Mouse (Mus musculus) heart, embryonic 15.5 days (tissue): ENCODE measurements around the gene P2rx3. TPM values are rescaled to one million over a fixed set of nuclear protein-coding genes. Genes with fewer than 3 reads are reported as not detected.

Experiments used
- ATAC-seq: fragments of 200-750 bp; cut with Nextera tagmentation; replicated peaks from 2 replicates; pipeline ENCODE4 v1.8.0; 2017; ENCODE audit warnings: low read depth, moderate TSS enrichment; ENCODE audit not compliant: insufficient number of reproducible peaks, insufficient read depth, low FRiP score
- H3K27ac ChIP-seq: fragments of 300-500 bp; sonication (generic); 2 replicates; pipeline ENCODE4 v1.5.1; 2015; ENCODE audit warnings: mild to moderate bottlenecking, inconsistent platforms
- H3K27me3 ChIP-seq: fragments of 300-500 bp; sonication (generic); 2 replicates; pipeline ENCODE4 v1.6.1; 2015; ENCODE audit warnings: inconsistent platforms
- H3K36me3 ChIP-seq: fragments of 300-500 bp; sonication (generic); 2 replicates; pipeline ENCODE4 v1.6.1; 2015; ENCODE audit warnings: mild to moderate bottlenecking, inconsistent platforms
- H3K4me1 ChIP-seq: fragments of 300-500 bp; sonication (generic); replicated peaks from 2 replicates; pipeline ENCODE4 v1.6.1; 2015; ENCODE audit warnings: inconsistent platforms
- H3K4me2 ChIP-seq: fragments of 300-500 bp; sonication (generic); 2 replicates; pipeline ENCODE4 v1.6.1; 2015; ENCODE audit warnings: inconsistent platforms, mild to moderate bottlenecking, moderate library complexity
- H3K4me3 ChIP-seq: fragments of 300-500 bp; sonication (generic); 2 replicates; pipeline ENCODE4 v1.5.1; 2015; ENCODE audit warnings: mild to moderate bottlenecking, inconsistent platforms
- H3K9ac ChIP-seq: fragments of 300-500 bp; sonication (generic); 2 replicates; pipeline ENCODE4 v1.6.1; 2015; ENCODE audit warnings: mild to moderate bottlenecking, inconsistent platforms
- H3K9me3 ChIP-seq: fragments of 300-500 bp; sonication (generic); replicated peaks from 2 replicates; pipeline ENCODE4 v1.6.1; 2016; ENCODE audit warnings: inconsistent platforms
- WGBS: fragments of 180-500 bp; shearing (Covaris S2); methylation state at CpG from one replicate; pipeline ENCODE4 v1.1.7; 2015; ENCODE audit warnings: mixed read lengths; 5-methylcytosine and 5-hydroxymethylcytosine counted together
- polyA plus RNA-seq: library from polyadenylated mRNA; unstranded; fragments of >200 nt; fragmentation: Nextera tagmentation; extraction: Ambion mirVana; gene quantifications from 2 replicates; pipeline ENCODE4 v1.2.1, GENCODE M21; 2015

The P2rx3 gene
- polyA plus RNA-seq, 1 experiment from 2014 or later, result 0.33 TPM

DNA sequence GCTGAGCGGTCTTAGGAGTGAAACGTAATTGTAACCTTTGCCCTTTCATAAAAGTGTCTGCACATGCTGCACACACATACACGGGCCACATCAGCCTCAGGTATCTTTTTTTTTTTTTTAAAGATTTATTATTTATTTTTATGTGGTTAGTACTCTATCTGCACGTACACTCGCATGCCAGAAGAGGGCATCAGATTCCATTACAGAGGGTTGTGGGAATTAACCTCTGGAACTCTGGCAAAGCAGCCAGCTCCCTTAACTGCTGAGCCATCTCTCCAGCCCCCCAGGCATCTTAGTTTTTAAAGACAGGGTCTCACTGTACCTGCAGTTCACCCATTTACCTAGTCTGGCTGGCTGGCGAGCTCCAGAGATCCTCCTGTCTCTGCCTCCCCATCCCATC is 22.4 kb upstream of the P2rx3 start:
- H3K4me3 ChIP-seq, result no peak overlapping the region
- H3K27ac ChIP-seq, result 0 out of 2 replicates have a peak overlapping the region, but pooled peaks have one; percentile 51
- peaks cover 51% of the 10 kb centered on the region for H3K36me3 ChIP-seq
- no peaks in the 10 kb centered on the region for H3K9me3 ChIP-seq
- no peak for ATAC-seq
- 91% methylated on average over 6 of the region's 6 CpGs for WGBS
- H3K9ac ChIP-seq, result no peak overlapping the region
- H3K4me1 ChIP-seq, result peaks cover 25% of the 10 kb centered on the region
- no peaks in the 10 kb centered on the region for H3K27me3 ChIP-seq
- no peak overlapping the region for H3K4me2 ChIP-seq

GRCm38 (mm10) chr2:85056711-85057110 is 19.4 kb upstream of the P2rx3 start:
- WGBS, result 56% methylated on average over 5 of the region's 5 CpGs
- no peak overlapping the region for H3K9ac ChIP-seq
- H3K4me2 ChIP-seq, result no peak overlapping the region
- H3K36me3 ChIP-seq, result peaks cover 38% of the 10 kb centered on the region
- no peaks in the 10 kb centered on the region for H3K27me3 ChIP-seq
- H3K4me1 ChIP-seq, result peaks cover 33% of the 10 kb centered on the region
- no peak overlapping the region for H3K27ac ChIP-seq
- no peak overlapping the region for H3K4me3 ChIP-seq
- no peak for ATAC-seq
- no peaks in the 10 kb centered on the region for H3K9me3 ChIP-seq

DNA sequence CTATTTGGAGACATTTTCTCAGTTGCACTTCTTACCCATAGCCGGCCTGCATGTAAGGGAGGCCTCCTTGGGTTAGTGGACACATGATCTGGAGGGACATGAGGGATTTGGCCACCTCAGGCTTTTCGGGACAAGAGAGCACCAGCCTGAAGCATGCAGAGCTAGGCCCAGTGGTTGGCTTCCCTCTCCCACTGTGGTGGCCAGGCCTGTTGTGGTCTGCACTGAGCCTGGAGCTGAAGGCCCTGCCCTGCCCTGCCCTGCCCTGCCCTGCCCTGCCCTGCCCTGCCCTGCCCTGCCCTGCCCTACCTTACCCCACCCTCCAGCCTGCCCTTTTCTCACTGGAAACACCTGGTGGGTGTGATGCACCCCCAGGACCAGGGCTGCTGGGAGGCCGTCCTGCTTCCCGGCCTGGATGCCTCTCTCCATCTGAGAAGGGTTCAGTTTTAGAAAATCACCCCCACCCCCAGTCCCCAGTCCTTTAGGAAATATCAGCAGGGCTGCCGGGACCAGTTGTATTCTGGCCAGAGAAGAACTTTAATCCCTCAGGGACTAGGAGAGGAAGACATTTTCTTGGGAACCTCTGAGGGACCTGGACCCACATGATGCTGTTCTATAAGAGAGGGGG is 16.0 kb upstream of the P2rx3 start:
- peaks cover 42% of the 10 kb centered on the region for H3K4me1 ChIP-seq
- H3K27me3 ChIP-seq, result no peaks in the 10 kb centered on the region
- ATAC-seq, result no peak
- H3K9me3 ChIP-seq, result no peaks in the 10 kb centered on the region
- peaks cover 25% of the 10 kb centered on the region for H3K36me3 ChIP-seq
- H3K4me2 ChIP-seq, result peak overlapping the region; percentile 36
- no peak overlapping the region for H3K27ac ChIP-seq
- 76% methylated on average over 5 of the region's 5 CpGs for WGBS
- no peak overlapping the region for H3K9ac ChIP-seq
- H3K4me3 ChIP-seq, result no peak overlapping the region

DNA sequence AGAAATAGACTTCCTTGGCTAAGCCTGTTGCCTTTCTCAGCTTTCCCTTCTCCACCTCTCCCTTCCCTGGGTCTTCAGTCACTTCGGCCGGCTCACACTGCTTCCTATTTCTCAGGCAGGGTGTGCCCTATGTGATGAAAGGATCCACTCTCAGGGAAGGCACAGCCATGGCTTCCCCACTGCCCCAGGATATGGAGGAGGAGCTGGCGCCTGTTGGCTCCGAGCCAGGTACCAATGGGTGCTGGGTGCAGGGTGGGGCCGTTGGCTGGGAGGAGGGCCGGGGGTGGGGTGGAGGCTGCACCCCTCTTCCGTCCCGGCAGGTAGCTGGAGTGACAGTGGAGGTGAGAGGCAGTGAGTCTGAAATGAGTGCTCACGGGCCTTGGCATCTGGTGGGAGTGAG is 13.5 kb upstream of the P2rx3 start:
- Histone ChIP-seq H3K4me1 (peaks cover 49% of the 10 kb centered on the region), H3K4me2 (peak overlapping the region; percentile 80), H3K36me3 (peaks cover 29% of the 10 kb centered on the region), H3K9me3 (no peaks in the 10 kb centered on the region), H3K27me3 (no peaks in the 10 kb centered on the region), H3K27ac (peak overlapping the region; percentile 95), H3K9ac (peak overlapping the region; percentile 41; the same call in 1 of the 2 replicates), H3K4me3 (peak overlapping the region; percentile 92)
- WGBS, result 31% methylated on average over 9 of the region's 9 CpGs
- ATAC-seq, result no peak

GRCm38 (mm10) chr2:85050001-85050634 is 12.9 kb upstream of the P2rx3 start:
- Histone ChIP-seq H3K4me1 (peaks cover 47% of the 10 kb centered on the region), H3K27me3 (no peaks in the 10 kb centered on the region), H3K27ac (peak overlapping the region; percentile 95), H3K36me3 (peaks cover 31% of the 10 kb centered on the region), H3K9ac (peak overlapping the region; percentile 41; the same call in 1 of the 2 replicates), H3K4me2 (peak overlapping the region; percentile 80), H3K9me3 (no peaks in the 10 kb centered on the region), H3K4me3 (peak overlapping the region; percentile 92)
- ATAC-seq, result peak; percentile 17; the same call in 1 of the 2 replicates
- 24% methylated on average over 10 of the region's 10 CpGs for WGBS

- no peaks in the 10 kb centered on the region for H3K27me3 ChIP-seq
- WGBS, result 74% methylated on average over 4 of the region's 4 CpGs
- peak overlapping the region; percentile 95 for H3K27ac ChIP-seq
- peaks cover 29% of the 10 kb centered on the region for H3K36me3 ChIP-seq
- no peak for ATAC-seq
- H3K4me3 ChIP-seq, result peak overlapping the region; percentile 92
- H3K9me3 ChIP-seq, result no peaks in the 10 kb centered on the region
- H3K4me1 ChIP-seq, result peaks cover 44% of the 10 kb centered on the region
- H3K4me2 ChIP-seq, result peak overlapping the region; percentile 80
- peak overlapping the region; percentile 79; the same call in 1 of the 2 replicates for H3K9ac ChIP-seq
These were observed 12.0 kb upstream of the P2rx3 start for GRCm38 (mm10) chr2:85049277-85049676.

DNA sequence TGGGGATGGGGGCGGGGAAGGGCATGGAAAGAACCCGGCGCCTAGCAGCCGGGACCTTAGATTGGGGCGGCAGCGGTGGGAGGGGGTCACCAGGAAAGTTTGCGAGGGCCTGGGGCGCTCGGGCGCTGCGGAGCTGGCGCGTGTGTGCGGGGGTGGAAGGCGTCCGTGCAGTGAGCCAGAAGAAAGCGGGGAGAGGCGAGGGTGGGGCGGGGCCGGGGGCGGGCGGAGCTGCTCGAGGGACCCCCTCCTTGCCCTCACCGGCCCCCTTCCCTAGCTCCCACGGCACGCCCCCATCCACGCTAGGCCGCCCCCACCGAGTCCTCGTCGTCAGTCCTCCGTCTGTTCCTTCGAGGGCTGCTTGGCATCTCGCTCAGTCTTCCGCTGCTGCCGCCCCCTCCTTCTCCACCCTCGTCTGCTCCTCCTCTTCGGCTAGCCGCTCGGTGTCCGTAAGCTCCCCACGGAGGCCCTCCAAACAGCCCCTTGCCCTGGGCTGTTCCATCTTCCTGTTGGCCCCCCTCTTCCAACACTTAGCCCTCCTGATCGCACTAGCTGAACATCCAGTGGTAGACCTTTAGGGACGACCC is 11.0 kb upstream of the P2rx3 start:
- H3K9ac ChIP-seq, result peak overlapping the region; percentile 79
- peaks cover 36% of the 10 kb centered on the region for H3K36me3 ChIP-seq
- no peaks in the 10 kb centered on the region for H3K27me3 ChIP-seq
- peak overlapping the region; percentile 92 for H3K4me3 ChIP-seq
- peak; percentile 59 for ATAC-seq
- 1% methylated on average over 31 of the region's 44 CpGs for WGBS
- peaks cover 44% of the 10 kb centered on the region for H3K4me1 ChIP-seq
- no peaks in the 10 kb centered on the region for H3K9me3 ChIP-seq
- peak overlapping the region; percentile 80 for H3K4me2 ChIP-seq
- peak overlapping the region; percentile 95 for H3K27ac ChIP-seq

- under 1% methylated on average over 42 of the region's 42 CpGs for WGBS
- Histone ChIP-seq H3K36me3 (peaks cover 41% of the 10 kb centered on the region), H3K4me1 (peaks cover 44% of the 10 kb centered on the region), H3K9ac (peak within 1 kb of the TSS; percentile 79), H3K4me2 (peak within 1 kb of the TSS; percentile 80), H3K27me3 (no peaks in the 10 kb centered on the region), H3K27ac (peak within 1 kb of the TSS; percentile 95), H3K9me3 (no peaks in the 10 kb centered on the region), H3K4me3 (peak within 1 kb of the TSS; percentile 92)
- peak; percentile 87 for ATAC-seq
These were observed 10.4 kb upstream of the P2rx3 start, which contains the start of gene Tnks1bp1 for GRCm38 (mm10) chr2:85047596-85048167. Gene Tnks1bp1 (plus strand): TSS chr2:85048022.

DNA sequence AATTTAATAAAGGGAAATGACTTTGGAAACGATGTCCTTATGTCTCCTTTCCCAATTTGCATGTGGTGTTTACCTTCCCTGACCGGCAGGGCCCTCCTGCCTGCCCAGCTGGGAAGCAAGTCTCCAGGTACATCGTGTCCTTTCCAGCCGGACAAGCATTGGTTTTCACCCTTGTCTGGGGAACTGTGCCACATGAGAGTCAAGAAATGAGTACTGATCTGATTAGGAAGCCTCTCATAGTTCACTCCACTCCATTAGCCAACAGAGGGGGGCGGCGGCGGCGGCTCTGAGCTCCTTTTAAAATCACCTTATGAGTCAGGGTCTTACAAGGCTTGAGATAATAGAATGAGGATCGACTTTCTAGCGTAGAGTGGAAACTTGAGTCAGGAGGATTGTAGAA is 9.8 kb upstream of the P2rx3 start:
- ATAC-seq, result no peak
- peaks cover 47% of the 10 kb centered on the region for H3K36me3 ChIP-seq
- peak overlapping the region; percentile 92 for H3K4me3 ChIP-seq
- H3K9ac ChIP-seq, result peak overlapping the region; percentile 79; the same call in 1 of the 2 replicates
- 49% methylated on average over 10 of the region's 10 CpGs for WGBS
- no peaks in the 10 kb centered on the region for H3K27me3 ChIP-seq
- peak overlapping the region; percentile 95 for H3K27ac ChIP-seq
- H3K4me1 ChIP-seq, result peaks cover 41% of the 10 kb centered on the region
- H3K4me2 ChIP-seq, result peak overlapping the region; percentile 80
- H3K9me3 ChIP-seq, result no peaks in the 10 kb centered on the region

DNA sequence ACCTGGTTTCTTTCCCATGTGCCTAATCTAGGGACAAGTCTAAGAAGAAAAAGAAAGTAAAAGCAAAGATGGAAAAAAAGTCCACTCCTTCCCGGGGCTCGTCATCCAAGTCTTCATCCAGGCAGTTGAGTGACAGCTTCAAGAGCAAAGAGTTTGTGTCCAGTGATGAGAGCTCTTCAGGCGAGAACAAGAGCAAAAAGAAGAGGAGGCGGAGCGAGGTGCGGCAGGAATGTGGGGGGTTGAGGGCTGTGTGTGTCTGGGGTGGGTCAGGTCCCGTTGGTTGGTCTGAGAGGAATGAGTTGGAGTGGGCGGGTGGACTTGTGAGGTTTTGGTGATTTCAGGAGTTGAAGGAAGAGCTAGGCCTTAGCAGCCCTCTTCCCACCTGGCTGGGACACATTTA is 9.0 kb upstream of the P2rx3 start:
- Histone ChIP-seq H3K9me3 (no peaks in the 10 kb centered on the region), H3K4me1 (peaks cover 33% of the 10 kb centered on the region), H3K36me3 (peaks cover 56% of the 10 kb centered on the region), H3K9ac (no peak overlapping the region), H3K4me3 (no peak overlapping the region), H3K4me2 (no peak overlapping the region), H3K27me3 (no peaks in the 10 kb centered on the region), H3K27ac (no peak overlapping the region)
- ATAC-seq, result no peak
- WGBS, result 69% methylated on average over 8 of the region's 8 CpGs

GRCm38 (mm10) chr2:85043623-85044022 is 6.4 kb upstream of the P2rx3 start:
- Histone ChIP-seq H3K27me3 (no peaks in the 10 kb centered on the region), H3K27ac (no peak overlapping the region), H3K36me3 (peaks cover 75% of the 10 kb centered on the region), H3K4me2 (no peak overlapping the region), H3K9ac (no peak overlapping the region), H3K9me3 (no peaks in the 10 kb centered on the region), H3K4me1 (peaks cover 14% of the 10 kb centered on the region), H3K4me3 (no peak overlapping the region)
- WGBS, result 88% methylated on average over 7 of the region's 7 CpGs
- ATAC-seq, result no peak
